Comparison of ENCODE assay signal across 25 mouse cellular contexts in the genomic region with DNA sequence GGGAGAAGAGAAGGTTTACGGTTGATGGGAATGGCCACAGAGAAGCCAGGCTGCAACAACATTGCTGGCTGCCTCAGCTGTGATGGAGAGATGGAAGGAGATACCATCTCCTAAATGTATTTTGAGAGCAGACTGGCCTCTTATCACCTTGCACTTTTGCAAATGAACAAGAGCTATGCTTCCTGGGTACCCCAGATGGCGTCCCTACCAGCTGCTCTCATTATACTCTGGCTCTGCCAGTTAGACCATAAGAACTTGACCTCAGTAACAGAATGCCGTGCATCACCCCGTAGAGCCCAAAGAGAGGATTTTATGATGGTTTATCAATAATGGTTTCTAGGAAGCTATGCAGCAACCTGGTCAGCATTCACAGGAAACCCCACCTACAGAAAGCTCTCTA.
"Had no signal": no experiment of that assay in that cellular context is flagged by ENCODE, and none has a peak within 500 bp of the region (broad histone marks: within the 10 kb centered on the region; RNA-seq: fewer than 3 reads in every experiment).

No protein-coding gene starts in this region.

- H3K27ac ChIP-seq: embryonic facial prominence, embryonic 10.5 days; embryonic facial prominence, embryonic 12.5 days; embryonic facial prominence, embryonic 13.5 days; embryonic facial prominence, embryonic 15.5 days; forebrain, embryonic 10.5 days; forebrain, embryonic 12.5 days; forebrain, embryonic 13.5 days; forebrain, embryonic 15.5 days; gastrocnemius, adult 2 months; heart, adult 2 months had no signal

- DNase-seq: cerebellum, adult 2 months; cerebellum, adult 8-10 months; cerebellum, adult 9-10 months; cerebellum, adult 9-11 months; embryo, embryonic 11 days; forebrain, postnatal 0 days; gastrocnemius, adult 2 months; gastrocnemius, postnatal 10 days; gastrocnemius, postnatal 14 days; gastrocnemius, postnatal 25 days; gastrocnemius, postnatal 36 days; heart, adult 11 months; heart, adult 18-20 months; heart, adult 2 months had no signal

- H3K4me2 ChIP-seq: embryonic facial prominence, embryonic 12.5 days; embryonic facial prominence, embryonic 13.5 days; embryonic facial prominence, embryonic 15.5 days; forebrain, embryonic 12.5 days; forebrain, embryonic 13.5 days; forebrain, embryonic 15.5 days had no signal

- H3K4me3 ChIP-seq: embryonic facial prominence, embryonic 10.5 days; embryonic facial prominence, embryonic 12.5 days; embryonic facial prominence, embryonic 13.5 days; embryonic facial prominence, embryonic 15.5 days; erythroblast, embryonic 14.5 days; forebrain, embryonic 10.5 days; forebrain, embryonic 12.5 days; forebrain, embryonic 13.5 days; forebrain, embryonic 15.5 days; gastrocnemius, adult 2 months; heart, adult 2 months had no signal

- H3K9me3 ChIP-seq: embryonic facial prominence, embryonic 10.5 days; embryonic facial prominence, embryonic 12.5 days; embryonic facial prominence, embryonic 13.5 days; embryonic facial prominence, embryonic 15.5 days; forebrain, embryonic 10.5 days; forebrain, embryonic 12.5 days; forebrain, embryonic 13.5 days; forebrain, embryonic 15.5 days had no signal

- H3K36me3 ChIP-seq: embryonic facial prominence, embryonic 10.5 days; embryonic facial prominence, embryonic 12.5 days; embryonic facial prominence, embryonic 13.5 days; embryonic facial prominence, embryonic 15.5 days; forebrain, embryonic 10.5 days; forebrain, embryonic 12.5 days; forebrain, embryonic 15.5 days had no signal

- ATAC-seq: forebrain, embryonic 13.5 days; forebrain, embryonic 14.5 days; forebrain, embryonic 15.5 days; forebrain, embryonic 16.5 days; forebrain, postnatal 0 days had no signal

- H3K27me3 ChIP-seq: embryonic facial prominence, embryonic 12.5 days; embryonic facial prominence, embryonic 15.5 days; forebrain, embryonic 12.5 days; forebrain, embryonic 13.5 days; forebrain, embryonic 15.5 days had no signal

- H3K4me1 ChIP-seq: embryonic facial prominence, embryonic 12.5 days; embryonic facial prominence, embryonic 15.5 days had no signal

- H3K9ac ChIP-seq: embryonic facial prominence, embryonic 12.5 days; embryonic facial prominence, embryonic 13.5 days; embryonic facial prominence, embryonic 15.5 days; forebrain, embryonic 12.5 days; forebrain, embryonic 13.5 days; forebrain, embryonic 15.5 days; forebrain, postnatal 0 days had no signal
